Mouse (Mus musculus) thymus, adult 2 months (tissue): ENCODE data around the gene Zbtb2. TPM values are rescaled to one million over a fixed set of nuclear protein-coding genes. Genes with fewer than 3 reads are reported as not detected.
A peak's percentile ranks its signal among the peaks of the same experiment; 100 is the strongest.

Experiments used
- DNase-seq: peaks from one replicate; pipeline ENCODE4 v3.0.0; 2021
- H3K27ac ChIP-seq: fragments of 200-500 bp; 2 replicates; pipeline ENCODE4 v1.5.1; 2012; ENCODE audit warnings: low read length, control low read depth; ENCODE audit not compliant: control insufficient read depth, insufficient read depth
- H3K27me3 ChIP-seq: fragments of 200-500 bp; 2 replicates; pipeline ENCODE4 v1.6.1; 2012; ENCODE audit warnings: mild to moderate bottlenecking, low read length, moderate library complexity, mixed read lengths; ENCODE audit not compliant: control insufficient read depth, insufficient read depth
- H3K36me3 ChIP-seq: fragments of 200-500 bp; 2 replicates; pipeline ENCODE4 v1.6.1; 2012; ENCODE audit warnings: mild to moderate bottlenecking, low read length, moderate library complexity; ENCODE audit not compliant: control insufficient read depth, insufficient read depth
- H3K4me1 ChIP-seq: fragments of 200-500 bp; replicated peaks from 2 replicates; pipeline ENCODE4 v1.6.1; 2012; ENCODE audit warnings: low read length; ENCODE audit not compliant: control insufficient read depth, insufficient read depth
- H3K4me3 ChIP-seq: fragments of 200-500 bp; 2 replicates; pipeline ENCODE4 v1.5.1; 2012; ENCODE audit warnings: mild to moderate bottlenecking, low read length, control low read depth, moderate library complexity; ENCODE audit not compliant: control insufficient read depth, insufficient read depth
- CTCF ChIP-seq: fragments of 200-500 bp; IDR thresholded peaks from 2 replicates; pipeline ENCODE4 v1.5.1; 2012; ENCODE audit warnings: mild to moderate bottlenecking, control low read depth, low read length, moderate library complexity, borderline replicate concordance; ENCODE audit not compliant: control insufficient read depth, poor library complexity, insufficient read depth; ENCODE audit errors: extremely low read depth
- POLR2A ChIP-seq: fragments of 200-500 bp; IDR thresholded peaks from 2 replicates; pipeline ENCODE4 v1.6.1; 2012; ENCODE audit warnings: mild to moderate bottlenecking, low read length, control low read depth, moderate library complexity; ENCODE audit not compliant: control insufficient read depth, poor library complexity, insufficient read depth; ENCODE audit errors: extremely low read depth
- WGBS: fragments of 180-500 bp; shearing (Covaris S2); methylation state at CpG from one replicate; pipeline ENCODE4 v1.1.7; 2018; 5-methylcytosine and 5-hydroxymethylcytosine counted together
- polyA plus RNA-seq: library from polyadenylated mRNA; depleted of rRNA; stranded (reverse); fragments of >200 nt; gene quantifications from 2 replicates; pipeline ENCODE4 v1.2.3, GENCODE M21; 2012

Gene Zbtb2
- polyA plus RNA-seq, 1 experiment: 32.8 TPM

DNA sequence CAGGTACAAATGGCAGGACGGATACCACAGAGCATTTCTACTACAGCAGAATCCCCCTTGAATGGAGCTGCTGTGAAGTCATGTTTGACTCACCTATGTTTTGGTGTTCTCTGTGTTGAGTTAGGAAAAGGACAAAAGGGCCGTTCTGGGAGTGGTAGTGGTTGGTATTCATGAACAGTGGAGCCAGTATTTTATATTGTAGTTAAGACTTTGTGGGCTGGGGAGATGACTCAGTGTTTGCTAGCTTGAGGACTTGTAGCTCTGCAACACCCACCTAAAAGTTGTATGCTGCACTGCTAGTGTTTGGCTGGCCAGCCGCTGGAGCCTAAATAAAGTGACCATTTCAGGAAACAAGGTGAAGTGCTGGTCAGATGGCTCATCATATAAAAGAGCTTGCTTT is 7.4 kb upstream of the Zbtb2 start:
- no peak for DNase-seq
- Histone ChIP-seq H3K4me1 (peaks cover 12% of the 10 kb centered on the region), H3K36me3 (peaks cover 20% of the 10 kb centered on the region), H3K27ac (no peak overlapping the region), H3K27me3 (no peaks in the 10 kb centered on the region), H3K4me3 (no peak overlapping the region)
- TF ChIP-seq POLR2A: no peak
- TF ChIP-seq CTCF: no peak
- WGBS: 97% methylated on average over 3 of the region's 3 CpGs

DNA sequence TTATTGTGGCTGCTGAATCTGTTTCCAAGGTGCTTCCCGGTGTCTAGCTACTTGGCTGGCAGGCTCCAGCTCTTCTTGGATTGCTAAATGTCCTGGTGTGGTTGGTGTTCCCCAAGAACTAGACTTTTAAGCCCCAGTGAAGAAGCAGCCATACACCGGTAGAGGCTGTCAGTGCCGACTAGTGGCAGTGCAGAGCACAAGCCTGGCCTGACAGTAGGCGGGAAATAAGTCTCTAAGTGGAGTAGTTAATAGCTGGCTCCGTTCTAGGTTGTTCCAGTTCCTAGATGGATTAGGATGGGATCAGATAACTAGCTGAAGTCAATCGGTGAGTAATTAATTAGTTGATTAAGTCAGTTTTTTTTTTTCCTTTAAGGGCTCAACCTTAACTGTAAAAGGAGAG is 3.9 kb upstream of the Zbtb2 start:
- Histone ChIP-seq H3K4me3 (no peak overlapping the region), H3K36me3 (peaks cover 13% of the 10 kb centered on the region), H3K4me1 (peaks cover 24% of the 10 kb centered on the region), H3K27ac (no peak overlapping the region), H3K27me3 (no peaks in the 10 kb centered on the region)
- TF ChIP-seq POLR2A: no peak
- peak; percentile 66; the same call in 1 of the 2 replicates for TF ChIP-seq CTCF
- peak; percentile 52 for DNase-seq
- 37% methylated on average over 6 of the region's 6 CpGs for WGBS

DNA sequence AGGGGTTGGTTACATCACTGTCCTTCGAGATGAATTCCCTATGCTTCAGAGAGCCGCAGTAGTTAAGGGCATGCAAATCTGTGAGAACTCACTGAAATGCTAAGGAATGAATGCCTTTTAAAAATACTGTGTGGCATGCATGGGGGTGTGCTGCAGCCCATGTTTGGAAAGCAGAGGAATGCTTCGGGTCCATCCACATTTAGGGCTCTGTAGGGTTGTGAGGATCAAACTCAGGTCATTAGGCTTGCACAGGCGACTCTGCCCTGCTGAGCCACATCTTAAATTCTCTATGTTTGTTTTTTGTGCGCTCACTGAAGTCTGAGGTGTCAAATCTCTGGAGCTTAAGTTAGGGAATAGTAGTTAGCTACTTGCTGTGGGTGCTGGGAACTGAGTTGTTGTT is 3.2 kb upstream of the Zbtb2 start:
- TF ChIP-seq CTCF: no peak
- H3K4me3 ChIP-seq: no peak overlapping the region
- DNase-seq: no peak
- no peak overlapping the region for H3K27ac ChIP-seq
- H3K4me1 ChIP-seq: peaks cover 24% of the 10 kb centered on the region
- 86% methylated on average over 5 of the region's 5 CpGs for WGBS
- H3K27me3 ChIP-seq: no peaks in the 10 kb centered on the region
- H3K36me3 ChIP-seq: peaks cover 10% of the 10 kb centered on the region; the same call in 1 of the 2 replicates

DNA sequence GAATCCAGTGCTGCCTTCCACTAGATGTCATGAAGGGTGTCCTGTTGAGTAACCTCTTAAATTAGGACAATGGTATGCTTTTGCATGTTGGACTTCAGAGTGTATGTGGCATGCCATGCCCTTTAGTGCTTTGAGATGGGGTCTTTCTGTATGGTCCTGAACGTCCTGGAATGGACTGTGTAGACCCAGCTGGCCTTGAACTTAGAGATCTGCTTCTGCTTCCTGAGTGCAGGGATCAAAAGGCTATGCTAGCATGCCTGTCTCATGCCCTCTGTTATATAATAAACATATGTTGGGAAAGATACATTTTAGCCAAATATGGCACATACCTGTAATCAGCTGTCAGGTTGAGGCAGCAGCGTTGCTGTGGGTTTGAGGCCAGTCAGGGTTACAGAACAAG is 2.6 kb upstream of the Zbtb2 start:
- H3K4me1 ChIP-seq: peaks cover 24% of the 10 kb centered on the region
- WGBS: 73% methylated on average over 2 of the region's 2 CpGs
- DNase-seq: no peak
- no peak overlapping the region for H3K4me3 ChIP-seq
- TF ChIP-seq POLR2A (no peak), CTCF (no peak)
- H3K27ac ChIP-seq: no peak overlapping the region
- no peaks in the 10 kb centered on the region for H3K27me3 ChIP-seq
- peaks cover 7% of the 10 kb centered on the region; the same call in 1 of the 2 replicates for H3K36me3 ChIP-seq

DNA sequence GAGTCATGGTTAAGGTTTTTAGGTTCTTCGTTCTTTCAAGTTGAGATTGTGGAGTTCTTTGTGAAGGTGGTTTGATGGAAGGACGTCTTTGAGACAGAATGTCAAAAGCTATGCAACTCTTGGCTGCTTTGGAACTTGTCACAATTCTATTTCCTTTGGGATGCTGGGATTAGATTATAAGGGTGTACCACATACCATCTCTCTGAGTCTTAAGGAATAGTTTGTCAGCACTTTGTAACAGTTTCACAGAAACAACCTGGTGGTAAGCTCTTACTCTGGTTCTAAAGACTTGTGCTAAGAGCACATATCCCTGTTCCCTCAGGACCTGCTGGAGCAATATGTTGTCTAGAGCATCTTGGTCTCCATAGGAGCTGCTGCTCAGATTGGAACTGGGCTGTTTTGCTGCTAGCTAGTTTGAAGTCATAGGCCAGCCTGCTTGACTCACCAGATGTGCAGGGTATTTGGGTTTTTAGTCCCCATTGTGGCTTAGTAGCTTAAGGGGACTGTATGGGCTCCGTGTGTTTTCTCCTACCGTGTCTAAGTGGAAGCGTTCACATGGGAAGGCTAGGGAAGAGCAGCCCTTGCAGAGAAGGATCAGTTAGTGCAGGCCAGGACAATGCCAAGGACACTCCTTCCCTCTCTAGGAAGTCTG is 1.7 kb upstream of the Zbtb2 start:
- 58% methylated on average over 5 of the region's 5 CpGs for WGBS
- Histone ChIP-seq H3K27ac (no peak overlapping the region), H3K27me3 (no peaks in the 10 kb centered on the region), H3K4me1 (peaks cover 24% of the 10 kb centered on the region), H3K4me3 (no peak overlapping the region), H3K36me3 (peaks cover 5% of the 10 kb centered on the region; the same call in 1 of the 2 replicates)
- TF ChIP-seq POLR2A: no peak
- TF ChIP-seq CTCF: no peak
- no peak for DNase-seq

DNA sequence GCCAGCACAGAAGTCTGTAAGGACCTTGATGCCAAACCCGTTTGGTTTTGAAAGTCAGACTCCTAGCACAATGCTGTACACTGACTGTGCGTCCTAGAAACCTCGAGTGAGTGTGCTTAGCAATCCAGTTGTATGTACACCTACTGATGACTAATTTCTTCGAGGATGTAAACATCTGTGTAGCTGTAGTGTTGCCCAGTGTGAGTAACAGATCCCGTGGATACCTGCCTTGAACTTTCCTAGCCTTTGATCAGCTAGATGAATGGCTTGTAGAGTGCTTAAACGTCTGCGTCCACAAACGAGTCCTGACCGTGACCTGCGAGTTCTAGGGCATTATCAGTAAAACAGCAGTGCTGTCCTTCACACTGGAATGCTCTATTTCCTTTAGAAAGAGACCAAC is 1.1 kb upstream of the Zbtb2 start:
- no peak overlapping the region for H3K27ac ChIP-seq
- 27% methylated on average over 10 of the region's 10 CpGs for WGBS
- DNase-seq: no peak

DNA sequence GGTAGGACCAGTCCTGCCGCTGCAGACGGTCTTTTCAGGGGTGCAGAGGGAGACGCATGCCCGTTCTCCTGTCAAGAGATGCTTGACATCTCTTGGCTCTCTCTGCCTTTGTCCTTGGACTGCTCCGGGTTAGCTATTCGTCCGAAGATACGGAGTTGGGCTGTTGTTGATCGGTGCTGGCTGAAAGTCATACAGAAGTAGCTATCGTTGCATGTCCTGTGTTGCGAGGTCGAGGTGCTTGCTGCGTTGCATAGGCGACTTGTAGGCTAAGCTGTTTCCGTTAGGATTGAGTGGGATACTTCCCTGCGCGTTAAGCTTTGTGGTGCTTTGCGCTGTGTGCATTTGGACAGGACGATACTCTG is 457 bp upstream of the Zbtb2 start:
- Histone ChIP-seq H3K27me3 (no peaks in the 10 kb centered on the region), H3K36me3 (no peaks in the 10 kb centered on the region), H3K27ac (peak overlapping the region; percentile 67), H3K4me1 (peaks cover 24% of the 10 kb centered on the region), H3K4me3 (peak overlapping the region; percentile 73)
- DNase-seq: no peak
- no peak for TF ChIP-seq CTCF
- TF ChIP-seq POLR2A: peak; percentile 22; the same call in 1 of the 2 replicates
- WGBS: 1% methylated on average over 19 of the region's 19 CpGs

More for the DNA sequence above, 1.1 kb upstream of the Zbtb2 start:
- H3K4me3 ChIP-seq: no peak overlapping the region; the same call in 1 of the 2 replicates
- TF ChIP-seq POLR2A (no peak), CTCF (no peak)
- H3K36me3 ChIP-seq: no peaks in the 10 kb centered on the region; the same call in 1 of the 2 replicates
- H3K27me3 ChIP-seq: no peaks in the 10 kb centered on the region
- peaks cover 24% of the 10 kb centered on the region for H3K4me1 ChIP-seq
